15 mouse cellular contexts compared by ENCODE assay signal in the genomic region with DNA sequence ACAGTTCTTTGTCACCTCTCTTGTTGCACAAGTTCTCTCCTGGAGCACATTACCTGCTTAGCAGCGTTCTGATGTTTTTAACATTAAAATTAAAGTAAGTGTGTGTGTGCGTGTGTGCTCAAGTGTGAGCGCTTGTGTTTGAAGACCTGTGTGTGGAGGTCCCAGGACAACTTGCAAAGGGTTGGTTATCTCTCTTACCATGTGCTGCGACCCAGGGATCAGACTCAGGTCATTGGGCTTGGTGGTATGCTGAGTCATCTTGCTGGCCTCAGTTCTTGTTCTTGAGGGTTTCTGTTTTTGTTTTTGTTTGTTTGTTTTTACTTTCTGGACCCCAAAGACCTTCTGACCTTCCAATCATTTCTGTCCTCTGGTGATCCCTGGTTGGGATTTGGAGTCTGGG. TPM values are rescaled to one million over a fixed set of nuclear protein-coding genes. Genes with fewer than 3 reads are reported as not detected.
DNase-seq lines count a peak whose midpoint lies in the region; ATAC-seq and TF ChIP-seq lines count a peak whose summit lies in the region.
"Had no signal": no experiment of that assay in that cellular context is flagged by ENCODE, and none has a peak within 500 bp of the region (broad histone marks: within the 10 kb centered on the region; RNA-seq: fewer than 3 reads in every experiment).

No protein-coding gene starts in this region.

- peak; percentile 81 for ATAC-seq in liver, embryonic 12.5 days
- ATAC-seq: forebrain, embryonic 13.5 days had no signal

- no peaks in the 10 kb centered on the region for H3K27me3 ChIP-seq in liver, embryonic 12.5 days (replicated peaks)
- H3K27me3 ChIP-seq: forebrain, embryonic 13.5 days had no signal

- no peak overlapping the region for H3K4me3 ChIP-seq in layer of hippocampus, adult 2 months
- H3K4me3 ChIP-seq in liver, embryonic 12.5 days, result 0 out of 2 replicates have a peak overlapping the region, but pooled peaks have one; percentile 10
- H3K4me3 ChIP-seq: forebrain, embryonic 13.5 days; heart, adult 2 months had no signal

- TF ChIP-seq CTCF in layer of hippocampus, adult 2 months (conservative IDR thresholded peaks at IDR 0.05), result no peak

- 33% methylated on average over 4 of the region's 4 CpGs for WGBS in liver, embryonic 12.5 days (ENCODE audit: insufficient replicate concordance)

- H3K27ac ChIP-seq in layer of hippocampus, adult 2 months, result 0 out of 2 replicates have a peak overlapping the region, but pooled peaks have one; percentile 39
- peak overlapping the region; percentile 97 for H3K27ac ChIP-seq in liver, embryonic 12.5 days
- H3K27ac ChIP-seq: forebrain, embryonic 13.5 days; heart, adult 2 months; macrophage had no signal

- H3K36me3 ChIP-seq in liver, embryonic 12.5 days, result peaks cover 32% of the 10 kb centered on the region

- no peak for DNase-seq in layer of hippocampus, adult 2 months (ENCODE audit: low spot score in 2 of 2)
- no peak for DNase-seq in layer of hippocampus, adult 9-11 months
- peak; percentile 71 for DNase-seq in c-Kit-positive CD71-positive TER-119-negative erythroid progenitor cells, embryonic 14.5 days (ENCODE audit: low read depth)
- peak; percentile 72 to 75 for DNase-seq in spleen, postnatal 4 days (ENCODE audit: low spot score in 2 of 2)
- DNase-seq in kidney, adult 9 months, result no peak
- DNase-seq in neural tube, embryonic 10.5 days (ENCODE audit: extremely low spot score, low spot score), result no peak
- no peak for DNase-seq in kidney, postnatal 10 days
- DNase-seq: cerebellum, postnatal 25 days; heart, adult 2 months; kidney, adult 18-20 months; lung, adult 2 months; thymus, adult 2 months had no signal

- peak overlapping the region; percentile 67 for H3K9ac ChIP-seq in liver, embryonic 12.5 days
- H3K9ac ChIP-seq: forebrain, embryonic 13.5 days had no signal

- no peaks in the 10 kb centered on the region for H3K9me3 ChIP-seq in liver, embryonic 12.5 days (replicated peaks)
- H3K9me3 ChIP-seq: forebrain, embryonic 13.5 days had no signal

- H3K4me2 ChIP-seq in liver, embryonic 12.5 days, result peak overlapping the region; percentile 58
- H3K4me2 ChIP-seq: forebrain, embryonic 13.5 days had no signal

- peaks cover 90% of the 10 kb centered on the region for H3K4me1 ChIP-seq in liver, embryonic 12.5 days

RNA-seq across cellular contexts. Expression of a gene that starts 28.8 kb away (rescaled TPM):
- total RNA-seq in layer of hippocampus, adult 2 months (2021), result under 1 TPM; 0.20 to 0.25 TPM
- 0.24 and 0.35 TPM in 2 replicates for polyA plus RNA-seq in liver, embryonic 12.5 days (2016; fragmentation: Nextera tagmentation; extraction: Ambion mirVana)
- polyA plus RNA-seq: macrophage had no signal

Comparison
In these comparisons a context has a peak if more than half of its experiments do, and no peak if none do; other contexts are left out.
1. DNase-seq: peak in c-Kit-positive CD71-positive TER-119-negative erythroid progenitor cells, embryonic 14.5 days (single experiment) and spleen, postnatal 4 days (2 of 2); none in layer of hippocampus, adult 2 months (0 of 2), layer of hippocampus, adult 9-11 months (single experiment), kidney, adult 9 months (single experiment), neural tube, embryonic 10.5 days (single experiment) and kidney, postnatal 10 days (single experiment).